Mouse (Mus musculus) thymus, adult 2 months (tissue): ENCODE measurements around the gene Ikzf5. TPM values are rescaled to one million over a fixed set of nuclear protein-coding genes. Genes with fewer than 3 reads are reported as not detected.

Experiments used
- DNase-seq: peaks from one replicate; pipeline ENCODE4 v3.0.0; 2021
- H3K27ac ChIP-seq: fragments of 200-500 bp; 2 replicates; pipeline ENCODE4 v1.5.1; 2012; ENCODE audit warnings: low read length, control low read depth; ENCODE audit not compliant: control insufficient read depth, insufficient read depth
- H3K27me3 ChIP-seq: fragments of 200-500 bp; 2 replicates; pipeline ENCODE4 v1.6.1; 2012; ENCODE audit warnings: mild to moderate bottlenecking, low read length, moderate library complexity, mixed read lengths; ENCODE audit not compliant: control insufficient read depth, insufficient read depth
- H3K36me3 ChIP-seq: fragments of 200-500 bp; 2 replicates; pipeline ENCODE4 v1.6.1; 2012; ENCODE audit warnings: mild to moderate bottlenecking, low read length, moderate library complexity; ENCODE audit not compliant: control insufficient read depth, insufficient read depth
- H3K4me1 ChIP-seq: fragments of 200-500 bp; replicated peaks from 2 replicates; pipeline ENCODE4 v1.6.1; 2012; ENCODE audit warnings: low read length; ENCODE audit not compliant: control insufficient read depth, insufficient read depth
- H3K4me3 ChIP-seq: fragments of 200-500 bp; 2 replicates; pipeline ENCODE4 v1.5.1; 2012; ENCODE audit warnings: mild to moderate bottlenecking, low read length, control low read depth, moderate library complexity; ENCODE audit not compliant: control insufficient read depth, insufficient read depth
- CTCF ChIP-seq: fragments of 200-500 bp; IDR thresholded peaks from 2 replicates; pipeline ENCODE4 v1.5.1; 2012; ENCODE audit warnings: mild to moderate bottlenecking, control low read depth, low read length, moderate library complexity, borderline replicate concordance; ENCODE audit not compliant: control insufficient read depth, poor library complexity, insufficient read depth; ENCODE audit errors: extremely low read depth
- POLR2A ChIP-seq: fragments of 200-500 bp; IDR thresholded peaks from 2 replicates; pipeline ENCODE4 v1.6.1; 2012; ENCODE audit warnings: mild to moderate bottlenecking, low read length, control low read depth, moderate library complexity; ENCODE audit not compliant: control insufficient read depth, poor library complexity, insufficient read depth; ENCODE audit errors: extremely low read depth
- WGBS: fragments of 180-500 bp; shearing (Covaris S2); methylation state at CpG from one replicate; pipeline ENCODE4 v1.1.7; 2018; 5-methylcytosine and 5-hydroxymethylcytosine counted together
- polyA plus RNA-seq: library from polyadenylated mRNA; depleted of rRNA; stranded (reverse); fragments of >200 nt; gene quantifications from 2 replicates; pipeline ENCODE4 v1.2.3, GENCODE M21; 2012; rRNA removed

Gene Ikzf5
- polyA plus RNA-seq, 1 experiment: 25.2 TPM

- WGBS: 98% methylated on average over 13 of the region's 13 CpGs
- H3K27ac ChIP-seq: no peak overlapping the region
- DNase-seq: no peak
- TF ChIP-seq CTCF (no peak), POLR2A (no peak)
- no peaks in the 10 kb centered on the region for H3K27me3 ChIP-seq
- peaks cover 19% of the 10 kb centered on the region for H3K36me3 ChIP-seq
- no peak overlapping the region for H3K4me3 ChIP-seq
- no peaks in the 10 kb centered on the region for H3K4me1 ChIP-seq
Observed at GRCm38 (mm10) chr7:131356105-131356504, 54.2 kb downstream of the Ikzf5 start.

- no peak overlapping the region for H3K27ac ChIP-seq
- TF ChIP-seq POLR2A: no peak
- TF ChIP-seq CTCF: no peak
- H3K4me3 ChIP-seq: no peak overlapping the region
- no peaks in the 10 kb centered on the region for H3K4me1 ChIP-seq
- no peak for DNase-seq
- H3K36me3 ChIP-seq: peaks cover 36% of the 10 kb centered on the region
- 92% methylated on average over 7 of the region's 7 CpGs for WGBS
- H3K27me3 ChIP-seq: no peaks in the 10 kb centered on the region
Observed at GRCm38 (mm10) chr7:131345856-131346541, 64.3 kb downstream of the Ikzf5 start.

Other genes with a start within 250 kb of the Ikzf5 start
- 0.26 TPM in 2 replicates for gene 5430419D17Rik, start 236.1 kb downstream of the Ikzf5 start, polyA plus RNA-seq
- 0.09 and 0.20 TPM in 2 replicates for gene Cuzd1, start 88.2 kb downstream of the Ikzf5 start, polyA plus RNA-seq
- 0.38 TPM in 1 of 2 replicates, not detected in the other for gene Fam24b, start 81.0 kb downstream of the Ikzf5 start, polyA plus RNA-seq
- not detected in 2 replicates for gene Fam24a, start 76.7 kb downstream of the Ikzf5 start, polyA plus RNA-seq
- 9.9 and 14.5 TPM in 2 replicates for gene 2310057M21Rik, start 47.8 kb downstream of the Ikzf5 start, polyA plus RNA-seq
- gene Pstk, start 39.4 kb downstream of the Ikzf5 start, polyA plus RNA-seq: 42.0 and 44.1 TPM in 2 replicates
- gene Acadsb, start 80 bp upstream of the Ikzf5 start, polyA plus RNA-seq: 3.6 and 4.7 TPM in 2 replicates
- gene Hmx3, start 132.3 kb upstream of the Ikzf5 start, polyA plus RNA-seq: 0.75 and 1.0 TPM in 2 replicates
- 0.38 and 0.42 TPM in 2 replicates for gene Hmx2, start 138.3 kb upstream of the Ikzf5 start, polyA plus RNA-seq
- 194 and 196 TPM in 2 replicates for gene Bub3, start 149.7 kb upstream of the Ikzf5 start, polyA plus RNA-seq